Mouse (Mus musculus) adrenal gland, adult 8-10 months (tissue): ENCODE measurements at regions not wholly inside any gene's neighbourhood (a gene's known extent, or its start where the extent isn't known, plus 50 kb on each side); places are given as distances from the start of the nearest gene placed in this dataset.

Experiments used
- DNase-seq: peaks from one replicate; pipeline ENCODE4 v3.0.0; 2022

DNA sequence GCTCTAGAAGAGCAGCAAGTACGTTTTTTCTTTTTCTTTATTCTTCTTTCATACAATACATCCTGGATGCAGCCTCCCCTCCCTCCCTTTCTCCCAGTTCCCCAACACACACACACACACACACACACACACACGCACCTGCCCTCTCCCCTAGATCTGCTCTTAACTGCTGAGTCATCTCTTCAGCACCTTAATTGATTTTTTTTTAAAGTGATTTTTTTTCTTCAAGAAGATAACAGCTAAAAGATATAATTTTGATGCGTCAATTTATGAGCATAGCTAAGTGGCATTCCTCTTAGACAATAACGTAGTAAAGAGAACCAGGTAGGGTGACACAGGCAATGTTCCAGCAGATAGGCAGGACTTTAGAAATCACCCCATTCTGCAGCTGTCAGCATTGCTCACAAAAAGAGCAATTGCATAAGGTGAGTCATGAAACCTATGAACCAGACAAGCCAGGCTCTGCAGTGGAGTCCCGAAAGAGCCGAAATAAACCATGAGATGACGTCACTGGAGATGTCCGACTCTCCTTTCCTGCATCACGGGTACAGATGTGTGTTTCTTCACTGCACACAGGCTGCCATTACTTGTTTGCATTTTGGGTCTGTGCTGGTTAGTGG lies 63.9 kb upstream of the Tnrc6a start:
- no peak for DNase-seq

- DNase-seq, result no peak
Observed at GRCm38 (mm10) chr7:123063264-123064011, 60.2 kb upstream of the Tnrc6a start.

DNA sequence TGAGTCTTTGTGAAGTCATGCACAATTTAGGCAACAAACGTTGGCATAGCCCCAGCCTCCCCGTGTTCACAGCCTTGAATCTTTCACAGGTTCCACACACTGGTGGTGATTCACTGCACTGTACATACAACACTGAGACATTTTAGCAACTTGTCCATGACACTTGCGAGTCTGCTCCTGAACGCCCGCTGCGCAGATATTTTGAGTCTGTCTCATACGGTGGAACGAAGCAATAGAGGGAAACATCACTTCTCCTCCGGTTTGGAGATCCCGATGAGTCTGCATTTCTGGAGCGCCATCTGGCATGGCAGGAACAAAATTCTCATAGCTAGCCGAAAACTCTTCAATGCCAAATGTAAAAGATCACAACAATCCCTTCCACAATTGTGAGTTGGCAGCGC lies 57.7 kb upstream of the Tnrc6a start:
- peak; percentile 66 for DNase-seq

- no peak for DNase-seq
Observed at GRCm38 (mm10) chr7:123067396-123067795, 56.3 kb upstream of the Tnrc6a start.

DNA sequence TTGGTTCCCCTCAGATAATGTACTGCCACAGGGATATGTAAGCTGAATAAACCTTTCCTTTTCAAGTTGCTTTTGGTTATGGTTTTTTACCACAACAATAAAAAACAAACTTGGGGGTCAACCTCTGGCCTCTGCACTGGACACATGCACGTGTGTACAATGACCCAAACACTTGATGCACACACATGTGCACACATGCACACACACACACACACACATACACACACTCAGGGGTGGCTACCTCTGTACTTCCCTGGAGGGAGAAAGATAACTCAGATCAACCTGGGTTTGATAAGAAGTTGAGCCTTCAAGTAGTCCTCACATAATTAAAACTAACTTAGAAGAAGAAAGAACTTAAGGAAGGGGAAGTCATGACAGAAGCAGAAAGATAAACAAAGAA lies 55.4 kb upstream of the Tnrc6a start:
- DNase-seq, result no peak

DNA sequence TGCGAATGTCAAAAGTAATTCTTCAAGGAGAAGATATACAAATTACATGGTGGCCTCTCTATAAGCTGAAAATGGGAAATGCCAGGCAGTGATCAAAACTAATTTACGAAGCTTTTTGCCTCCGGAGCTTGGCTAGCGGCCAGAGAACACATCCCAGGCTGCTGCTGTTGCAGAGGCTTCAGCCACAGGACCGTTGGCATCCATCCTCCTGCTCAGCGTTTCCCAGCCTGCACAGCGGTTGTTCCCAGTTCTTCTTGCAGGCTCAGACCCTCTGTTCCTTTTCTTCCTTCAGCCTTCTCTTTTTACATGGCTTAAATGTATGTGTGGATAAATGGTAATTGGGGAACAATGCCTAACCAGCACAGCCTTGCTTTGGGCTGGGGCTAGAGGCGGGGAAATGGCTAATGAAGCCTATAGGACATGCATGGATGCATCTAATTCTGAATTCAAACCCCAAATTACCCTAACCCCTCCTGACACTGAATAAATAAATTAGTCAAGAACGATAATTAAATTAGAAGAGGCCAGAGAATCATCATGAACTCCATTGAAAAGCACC lies 54.9 kb upstream of the Tnrc6a start:
- peak; percentile 51 for DNase-seq

DNA sequence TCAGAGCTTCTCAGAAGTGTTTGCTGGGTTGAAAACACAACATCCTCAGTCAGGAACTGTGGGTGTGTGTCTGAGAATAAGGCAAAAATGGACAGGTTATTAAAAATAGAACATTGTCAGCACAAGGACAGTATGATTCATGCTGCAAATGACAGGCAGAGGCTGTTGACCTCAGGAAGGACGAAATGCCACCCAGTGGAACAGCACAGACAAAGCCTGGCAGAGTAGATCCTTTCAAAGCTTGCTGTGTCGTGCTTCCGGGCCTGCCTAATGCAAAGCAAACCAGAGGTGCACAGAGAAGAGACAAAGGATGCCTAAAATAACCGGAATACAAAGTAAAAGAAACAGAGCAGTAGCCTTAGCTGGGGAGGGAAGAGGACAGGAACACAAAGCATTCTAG lies 54.4 kb upstream of the Tnrc6a start:
- DNase-seq, result peak; percentile 75

DNA sequence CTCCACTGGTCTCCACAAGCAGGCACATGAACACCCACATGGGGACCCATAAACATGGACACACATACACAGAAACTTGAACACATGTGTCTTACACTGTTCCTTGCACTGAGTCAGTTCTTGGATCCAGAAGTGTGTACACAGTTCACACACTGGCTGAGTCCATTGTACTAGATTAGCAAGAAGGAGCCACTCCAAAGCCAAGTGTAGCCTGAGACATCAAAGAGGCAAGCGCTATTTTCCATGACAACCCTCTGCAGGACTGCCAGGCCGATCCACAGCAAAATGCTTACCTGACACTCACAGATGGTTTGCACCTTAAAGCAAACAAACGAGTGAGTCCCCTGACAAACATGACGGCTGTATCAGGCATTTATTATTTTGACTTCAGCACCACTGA lies 52.8 kb upstream of the Tnrc6a start:
- no peak for DNase-seq
